23 mouse cellular contexts compared by ENCODE assay signal in the genomic region with DNA sequence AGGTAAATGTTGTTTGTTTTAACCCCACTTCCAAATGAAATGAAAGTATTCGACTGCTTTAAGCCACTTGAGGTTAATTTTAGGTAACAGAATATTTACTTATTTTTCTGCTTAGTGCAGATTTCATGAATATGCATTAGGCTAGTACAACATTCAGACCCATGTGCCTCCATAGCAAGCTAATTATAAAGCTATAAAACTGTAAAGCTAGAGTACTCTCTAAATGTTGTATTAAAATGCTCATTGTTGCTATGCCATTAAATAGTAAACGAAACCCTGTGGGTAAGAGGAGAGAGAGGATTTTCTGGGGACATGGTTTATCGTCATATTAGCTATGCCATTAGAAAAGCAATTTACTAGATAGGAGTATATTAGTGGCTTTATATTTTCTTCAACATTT.
"Had no signal": no experiment of that assay in that cellular context is flagged by ENCODE, and none has a peak within 500 bp of the region (broad histone marks: within the 10 kb centered on the region; RNA-seq: fewer than 3 reads in every experiment).

No protein-coding gene starts in this region.

- H3K27ac ChIP-seq: gastrocnemius, adult 2 months; heart, embryonic 10.5 days; hindbrain, embryonic 10.5 days; intestine, embryonic 15.5 days; layer of hippocampus, adult 2 months; left cerebral cortex, adult 2 months; limb, embryonic 10.5 days; limb, embryonic 12.5 days had no signal

- DNase-seq: gastrocnemius, adult 2 months; gastrocnemius, postnatal 10 days; gastrocnemius, postnatal 25 days; heart, adult 18-20 months; heart, postnatal 10 days; heart, postnatal 4 days; kidney, adult 18-20 months; kidney, adult 8-10 months; kidney, postnatal 10 days; kidney, postnatal 25 days; kidney, postnatal 4 days; liver had no signal

- H3K27me3 ChIP-seq: intestine, embryonic 15.5 days; limb, embryonic 12.5 days had no signal

- ATAC-seq: inflammation-experienced regulatory T-cells, adult 6 months; intestine, embryonic 15.5 days; intestine, postnatal 0 days had no signal

- H3K4me1 ChIP-seq: heart, embryonic 10.5 days; heart, embryonic 12.5 days; intestine, embryonic 15.5 days had no signal

- H3K9me3 ChIP-seq: heart, embryonic 10.5 days; heart, embryonic 12.5 days; hindbrain, embryonic 10.5 days; intestine, embryonic 15.5 days; limb, embryonic 10.5 days; limb, embryonic 12.5 days had no signal

- H3K36me3 ChIP-seq: heart, embryonic 10.5 days; heart, embryonic 12.5 days; hindbrain, embryonic 10.5 days; intestine, embryonic 15.5 days; limb, embryonic 10.5 days; limb, embryonic 12.5 days had no signal

- H3K4me3 ChIP-seq: gastrocnemius, adult 2 months; heart, embryonic 10.5 days; heart, embryonic 12.5 days; hindbrain, embryonic 10.5 days; intestine, embryonic 15.5 days; layer of hippocampus, adult 2 months; left cerebral cortex, adult 2 months; limb, embryonic 10.5 days; limb, embryonic 12.5 days had no signal

- H3K4me2 ChIP-seq: heart, embryonic 12.5 days; intestine, embryonic 15.5 days; limb, embryonic 12.5 days; liver, embryonic 11.5 days had no signal

- H3K9ac ChIP-seq: heart, embryonic 12.5 days; intestine, embryonic 15.5 days; limb, embryonic 12.5 days had no signal
